Mouse (Mus musculus): ENCODE results near the gene Nudt22.

DNA sequence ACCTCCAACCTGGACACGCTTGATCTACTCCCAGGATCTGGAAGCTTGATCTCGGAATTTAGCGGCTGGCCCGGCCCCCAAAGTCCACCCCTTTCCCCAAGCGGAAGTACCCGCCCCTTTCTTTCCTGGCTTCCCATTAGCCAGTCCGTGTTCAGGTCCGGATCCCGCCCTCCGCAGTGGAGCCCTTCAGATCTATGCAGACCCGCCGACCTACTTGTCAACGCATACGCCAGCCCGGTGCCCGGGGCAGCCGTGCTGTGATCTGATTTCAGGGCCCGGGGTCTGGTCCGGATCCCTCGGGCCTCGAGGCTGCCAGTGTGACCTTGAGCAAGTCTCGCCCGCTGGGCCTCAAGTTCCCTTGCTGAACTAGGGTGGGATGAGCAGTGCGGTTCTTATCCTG is at the start of gene Nudt22, which contains the start of gene Trpt1:
- no peak for TF ChIP-seq CTCF (IDR thresholded peaks at IDR 0.05; ENCODE audit: extremely low read depth, insufficient read length, insufficient replicate concordance, low read depth, low read length)
- TF ChIP-seq POLR2A (IDR thresholded peaks at IDR 0.05; ENCODE audit: low read depth, low read length) = peak; percentile 74
